Mouse (Mus musculus): ENCODE results near the gene Col7a1. TPM values are rescaled to one million over a fixed set of nuclear protein-coding genes. Genes with fewer than 3 reads are reported as not detected.

Col7a1 gene
- polyA plus RNA-seq, 1 experiment from 2014 or later: 1.1 TPM

DNA sequence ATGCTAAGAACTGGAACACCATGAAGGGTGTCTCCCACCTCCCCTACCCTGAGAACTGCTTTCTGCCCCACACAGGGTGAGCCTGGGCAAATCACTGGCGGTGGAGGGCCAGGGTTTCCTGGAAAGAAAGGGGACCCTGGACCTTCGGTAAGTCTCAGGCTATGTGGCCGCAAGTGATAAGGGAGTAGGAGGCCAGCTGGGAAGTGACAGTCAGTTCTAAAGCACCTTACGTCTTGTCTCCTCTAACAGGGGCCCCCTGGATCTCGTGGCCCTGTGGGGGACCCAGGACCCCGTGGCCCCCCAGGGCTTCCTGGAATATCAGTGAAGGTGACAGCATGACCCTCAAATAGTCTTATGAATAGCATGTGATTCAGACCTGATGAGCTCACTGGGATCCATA is 11.0 kb downstream of the Col7a1 start:
- ATAC-seq: no peak
- Histone ChIP-seq H3K27me3 (replicated peaks; ENCODE audit: control insufficient read depth, insufficient read depth, low read length) (no peaks in the 10 kb centered on the region), H3K4me1 (ENCODE audit: control insufficient read depth, insufficient read depth, low read length) (no peaks in the 10 kb centered on the region), H3K4me3 (ENCODE audit: low read depth, low read length) (no peak overlapping the region), H3K36me3 (ENCODE audit: control insufficient read depth, insufficient read depth, low read length) (no peaks in the 10 kb centered on the region), H3K9me3 (replicated peaks; ENCODE audit: control insufficient read depth, low read length) (no peaks in the 10 kb centered on the region), H3K4me2 (ENCODE audit: low read length) (no peak overlapping the region), H3K27ac (ENCODE audit: low read depth, low read length) (no peak overlapping the region), H3K9ac (ENCODE audit: low read length) (no peak overlapping the region)
- DNase-seq (ENCODE audit: low spot score): no peak
- 80% methylated on average over 6 of the region's 6 CpGs for WGBS

DNA sequence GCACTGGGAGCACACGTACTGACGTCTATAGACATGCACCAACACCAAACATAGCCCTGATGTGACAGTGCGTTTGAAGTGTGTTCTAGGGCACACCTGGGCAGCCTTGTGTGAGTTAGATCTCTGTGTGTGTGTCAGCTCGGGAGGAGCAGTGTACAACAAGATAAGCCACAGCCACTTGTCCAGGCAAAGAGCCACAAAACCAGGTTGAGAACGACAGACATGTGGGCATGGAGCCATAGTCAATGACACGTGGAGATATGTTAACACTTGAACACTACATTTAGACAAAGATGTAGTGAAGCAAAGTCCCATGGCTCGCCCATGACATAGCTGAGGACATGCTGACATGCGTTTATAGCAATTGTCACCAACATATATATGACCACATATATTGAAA is 17.2 kb downstream of the Col7a1 start:
- Histone ChIP-seq H3K9me3 (replicated peaks; ENCODE audit: control insufficient read depth, low read length) (no peaks in the 10 kb centered on the region), H3K4me2 (ENCODE audit: low read length) (no peak overlapping the region), H3K9ac (ENCODE audit: low read length) (no peak overlapping the region), H3K27me3 (replicated peaks; ENCODE audit: control insufficient read depth, insufficient read depth, low read length) (no peaks in the 10 kb centered on the region), H3K27ac (ENCODE audit: low read depth, low read length) (no peak overlapping the region), H3K36me3 (ENCODE audit: control insufficient read depth, insufficient read depth, low read length) (no peaks in the 10 kb centered on the region), H3K4me1 (ENCODE audit: control insufficient read depth, insufficient read depth, low read length) (no peaks in the 10 kb centered on the region), H3K4me3 (ENCODE audit: low read depth, low read length) (no peak overlapping the region)
- no peak for ATAC-seq
- WGBS: 81% methylated on average over 8 of the region's 8 CpGs
- DNase-seq (ENCODE audit: low spot score): no peak

DNA sequence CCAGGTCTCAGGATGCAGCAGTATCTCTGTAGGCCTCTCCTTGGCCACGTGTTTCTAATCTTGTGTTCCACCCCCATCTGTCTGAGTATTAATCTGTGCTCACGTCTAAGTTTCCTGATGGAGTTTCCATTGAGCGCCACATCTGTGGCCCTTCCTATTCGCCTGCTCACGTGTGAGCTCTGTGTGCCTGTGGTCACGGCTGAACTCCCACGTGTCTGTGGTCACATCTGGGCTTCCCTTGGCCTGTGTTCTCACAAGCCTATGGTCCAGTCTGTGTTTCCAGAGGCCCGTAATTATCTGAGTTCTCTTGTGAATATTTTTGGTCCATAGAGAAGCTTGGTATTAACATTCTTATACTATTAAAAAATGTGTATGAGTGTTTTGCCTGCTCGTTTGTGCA is 23.1 kb downstream of the Col7a1 start:
- H3K9me3 ChIP-seq (replicated peaks; ENCODE audit: control insufficient read depth, low read length): no peaks in the 10 kb centered on the region
- ATAC-seq: no peak
- H3K4me3 ChIP-seq (ENCODE audit: low read depth, low read length): no peak overlapping the region
- no peak overlapping the region for H3K9ac ChIP-seq (ENCODE audit: low read length)
- H3K4me2 ChIP-seq (ENCODE audit: low read length): no peak overlapping the region
- WGBS: 82% methylated on average over 9 of the region's 9 CpGs
- H3K27ac ChIP-seq (ENCODE audit: low read depth, low read length): no peak overlapping the region
- H3K27me3 ChIP-seq (replicated peaks; ENCODE audit: control insufficient read depth, insufficient read depth, low read length): no peaks in the 10 kb centered on the region
- no peaks in the 10 kb centered on the region for H3K36me3 ChIP-seq (ENCODE audit: control insufficient read depth, insufficient read depth, low read length)
- no peak for DNase-seq (ENCODE audit: low spot score)
- no peaks in the 10 kb centered on the region for H3K4me1 ChIP-seq (ENCODE audit: control insufficient read depth, insufficient read depth, low read length)

DNA sequence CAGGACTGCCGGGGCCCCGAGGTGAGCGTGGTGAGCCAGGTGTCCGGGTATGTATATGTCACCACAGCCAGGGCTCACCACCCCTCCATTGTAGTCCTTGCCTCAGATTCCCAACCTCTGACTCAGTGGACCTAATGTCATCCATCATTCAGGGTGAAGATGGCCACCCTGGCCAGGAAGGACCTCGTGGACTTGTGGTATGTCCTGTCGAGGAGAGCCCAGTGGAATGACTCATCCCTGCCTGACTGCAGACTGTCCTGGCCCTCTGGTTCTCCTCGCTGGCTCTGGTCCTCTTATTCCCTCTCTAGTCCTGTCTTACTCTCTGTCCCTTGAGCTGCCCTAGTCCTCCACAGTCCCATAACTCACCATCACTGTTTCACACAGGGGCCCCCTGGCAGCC is 24.6 kb downstream of the Col7a1 start:
- no peak overlapping the region for H3K27ac ChIP-seq (ENCODE audit: low read depth, low read length)
- no peaks in the 10 kb centered on the region for H3K36me3 ChIP-seq (ENCODE audit: control insufficient read depth, insufficient read depth, low read length)
- no peak overlapping the region for H3K4me2 ChIP-seq (ENCODE audit: low read length)
- H3K4me1 ChIP-seq (ENCODE audit: control insufficient read depth, insufficient read depth, low read length): no peaks in the 10 kb centered on the region
- DNase-seq (ENCODE audit: low spot score) (no peak), ATAC-seq (no peak)
- no peak overlapping the region for H3K9ac ChIP-seq (ENCODE audit: low read length)
- no peaks in the 10 kb centered on the region for H3K9me3 ChIP-seq (replicated peaks; ENCODE audit: control insufficient read depth, low read length)
- no peak overlapping the region for H3K4me3 ChIP-seq (ENCODE audit: low read depth, low read length)
- no peaks in the 10 kb centered on the region for H3K27me3 ChIP-seq (replicated peaks; ENCODE audit: control insufficient read depth, insufficient read depth, low read length)
- WGBS: 78% methylated on average over 7 of the region's 7 CpGs

DNA sequence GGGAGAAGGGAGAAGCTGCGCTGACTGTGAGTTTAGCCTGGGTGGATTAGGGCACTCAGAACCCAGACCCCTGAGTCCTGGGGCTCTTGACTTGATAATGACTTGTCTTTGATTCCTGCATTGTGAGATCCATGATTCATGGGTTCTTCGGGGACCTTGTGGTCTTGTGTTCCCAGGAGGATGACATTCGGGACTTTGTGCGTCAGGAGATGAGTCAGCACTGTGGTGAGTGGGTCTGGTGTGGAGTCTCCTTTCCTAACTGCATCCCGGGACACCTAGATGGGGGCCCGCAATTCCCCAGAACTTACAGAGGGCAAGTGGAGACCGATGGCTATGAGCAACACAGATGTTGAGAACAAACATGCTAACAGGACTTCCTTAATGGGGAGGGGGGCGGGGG is 29.1 kb downstream of the Col7a1 start:
- H3K9ac ChIP-seq (ENCODE audit: low read length): no peak overlapping the region
- WGBS: 87% methylated on average over 8 of the region's 8 CpGs
- ATAC-seq (no peak), DNase-seq (ENCODE audit: low spot score) (no peak)
- no peak overlapping the region for H3K27ac ChIP-seq (ENCODE audit: low read depth, low read length)
- H3K36me3 ChIP-seq (ENCODE audit: control insufficient read depth, insufficient read depth, low read length): no peaks in the 10 kb centered on the region
- no peak overlapping the region for H3K4me3 ChIP-seq (ENCODE audit: low read depth, low read length)
- H3K9me3 ChIP-seq (replicated peaks; ENCODE audit: control insufficient read depth, low read length): no peaks in the 10 kb centered on the region
- H3K4me1 ChIP-seq (ENCODE audit: control insufficient read depth, insufficient read depth, low read length): no peaks in the 10 kb centered on the region
- H3K27me3 ChIP-seq (replicated peaks; ENCODE audit: control insufficient read depth, insufficient read depth, low read length): no peaks in the 10 kb centered on the region
- H3K4me2 ChIP-seq (ENCODE audit: low read length): no peak overlapping the region

DNA sequence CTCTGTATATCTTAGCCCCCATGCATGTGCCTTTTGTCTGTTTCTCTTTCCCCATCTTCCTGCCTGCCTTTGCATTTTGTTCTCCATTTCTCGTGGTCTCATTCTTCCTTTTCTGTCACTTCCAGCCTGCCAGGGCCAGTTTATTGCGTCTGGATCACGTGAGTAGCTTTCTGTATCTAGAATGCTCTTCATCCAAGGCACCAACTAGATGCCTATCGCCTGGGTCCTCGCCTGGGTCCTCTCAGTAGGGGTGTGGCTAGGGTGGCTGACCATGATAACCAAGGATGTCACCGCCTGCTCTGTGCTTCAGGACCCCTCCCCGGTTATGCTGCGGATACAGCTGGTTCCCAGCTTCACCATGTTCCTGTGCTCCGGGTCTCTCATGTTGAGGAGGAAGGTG is 29.8 kb downstream of the Col7a1 start:
- WGBS: 85% methylated on average over 9 of the region's 9 CpGs
- H3K9me3 ChIP-seq (replicated peaks; ENCODE audit: control insufficient read depth, low read length): no peaks in the 10 kb centered on the region
- ATAC-seq: no peak
- H3K4me2 ChIP-seq (ENCODE audit: low read length): no peak overlapping the region
- no peaks in the 10 kb centered on the region for H3K4me1 ChIP-seq (ENCODE audit: control insufficient read depth, insufficient read depth, low read length)
- no peak for DNase-seq (ENCODE audit: low spot score)
- no peak overlapping the region for H3K4me3 ChIP-seq (ENCODE audit: low read depth, low read length)
- H3K27ac ChIP-seq (ENCODE audit: low read depth, low read length): no peak overlapping the region
- no peaks in the 10 kb centered on the region for H3K27me3 ChIP-seq (replicated peaks; ENCODE audit: control insufficient read depth, insufficient read depth, low read length)
- no peaks in the 10 kb centered on the region for H3K36me3 ChIP-seq (ENCODE audit: control insufficient read depth, insufficient read depth, low read length)
- H3K9ac ChIP-seq (ENCODE audit: low read length): no peak overlapping the region

DNA sequence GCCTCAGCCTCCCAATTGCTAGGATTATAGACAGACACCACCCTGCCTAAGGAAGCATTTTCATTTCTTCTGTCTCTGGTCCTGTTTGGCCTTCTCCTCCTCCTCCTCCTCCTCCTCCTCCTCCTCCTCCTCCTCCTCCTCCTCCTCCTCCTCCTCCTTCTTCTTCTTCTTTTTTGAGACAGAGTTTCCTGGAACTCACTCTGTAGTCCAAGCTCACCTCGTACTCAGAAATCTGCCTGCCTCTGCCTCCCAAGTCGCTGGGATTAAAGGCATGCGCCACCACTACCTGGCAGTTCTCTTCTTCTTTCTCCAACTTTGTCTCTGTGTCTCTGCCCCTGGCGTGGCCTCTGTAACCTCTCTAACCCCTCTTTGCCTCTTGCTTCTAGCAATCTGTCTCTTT is 32.3 kb downstream of the Col7a1 start, which contains the start of gene Ucn2:
TSS of gene Ucn2 (plus strand) at position 301 of the 400 bp plus-strand sequence.
- no peak within 1 kb of the TSS for H3K4me2 ChIP-seq (ENCODE audit: low read length)
- no peaks in the 10 kb centered on the region for H3K4me1 ChIP-seq (ENCODE audit: control insufficient read depth, insufficient read depth, low read length)
- H3K9ac ChIP-seq (ENCODE audit: low read length): no peak within 1 kb of the TSS
- DNase-seq (ENCODE audit: low spot score) (no peak), ATAC-seq (no peak)
- 88% methylated on average over 4 of the region's 4 CpGs for WGBS
- H3K9me3 ChIP-seq (replicated peaks; ENCODE audit: control insufficient read depth, low read length): no peaks in the 10 kb centered on the region
- no peaks in the 10 kb centered on the region for H3K36me3 ChIP-seq (ENCODE audit: control insufficient read depth, insufficient read depth, low read length)
- no peaks in the 10 kb centered on the region for H3K27me3 ChIP-seq (replicated peaks; ENCODE audit: control insufficient read depth, insufficient read depth, low read length)
- no peak within 1 kb of the TSS for H3K27ac ChIP-seq (ENCODE audit: low read depth, low read length)
- H3K4me3 ChIP-seq (ENCODE audit: low read depth, low read length): no peak within 1 kb of the TSS

DNA sequence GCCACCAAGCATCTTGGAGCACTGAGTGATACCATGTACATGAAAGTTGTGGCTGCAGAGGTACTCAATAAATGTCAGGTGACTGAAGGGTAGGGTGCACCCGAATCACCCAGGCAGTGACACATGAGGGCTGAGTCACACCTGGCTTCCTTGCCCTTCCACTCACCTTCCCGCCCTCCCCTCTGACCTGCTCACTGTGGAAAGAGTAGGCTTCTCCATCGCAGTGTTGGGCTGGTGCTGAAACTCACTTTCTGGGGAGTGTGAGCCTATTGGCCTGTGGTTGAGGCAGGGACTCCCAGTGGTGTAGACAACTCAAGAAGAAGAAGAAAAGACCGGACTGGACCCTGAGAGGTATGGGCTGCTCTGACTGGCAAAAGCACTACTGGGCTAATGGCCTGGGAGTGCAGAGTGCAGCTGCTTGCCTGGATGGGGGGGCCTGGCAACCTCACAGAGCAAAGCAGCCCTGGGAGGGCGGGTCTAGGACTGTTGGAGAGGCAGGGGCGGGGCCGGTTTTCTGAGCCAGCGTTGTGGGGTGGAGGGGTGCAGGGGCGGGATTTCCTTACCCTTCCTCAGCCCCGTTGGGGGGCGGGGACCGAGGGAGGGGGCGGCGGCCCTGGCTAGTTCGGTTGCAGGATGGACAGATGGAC is 34.4 kb downstream of the Col7a1 start:
- Histone ChIP-seq H3K36me3 (ENCODE audit: control insufficient read depth, insufficient read depth, low read length) (no peaks in the 10 kb centered on the region), H3K27ac (ENCODE audit: low read depth, low read length) (no peak overlapping the region), H3K9me3 (replicated peaks; ENCODE audit: control insufficient read depth, low read length) (no peaks in the 10 kb centered on the region), H3K27me3 (replicated peaks; ENCODE audit: control insufficient read depth, insufficient read depth, low read length) (no peaks in the 10 kb centered on the region), H3K4me3 (ENCODE audit: low read depth, low read length) (no peak overlapping the region), H3K9ac (ENCODE audit: low read length) (no peak overlapping the region), H3K4me1 (ENCODE audit: control insufficient read depth, insufficient read depth, low read length) (peaks cover 9% of the 10 kb centered on the region), H3K4me2 (ENCODE audit: low read length) (peak overlapping the region; percentile 12; the same call in 1 of the 2 replicates)
- 21% methylated on average over 15 of the region's 15 CpGs for WGBS
- ATAC-seq (no peak), DNase-seq (ENCODE audit: low spot score) (no peak)

DNA sequence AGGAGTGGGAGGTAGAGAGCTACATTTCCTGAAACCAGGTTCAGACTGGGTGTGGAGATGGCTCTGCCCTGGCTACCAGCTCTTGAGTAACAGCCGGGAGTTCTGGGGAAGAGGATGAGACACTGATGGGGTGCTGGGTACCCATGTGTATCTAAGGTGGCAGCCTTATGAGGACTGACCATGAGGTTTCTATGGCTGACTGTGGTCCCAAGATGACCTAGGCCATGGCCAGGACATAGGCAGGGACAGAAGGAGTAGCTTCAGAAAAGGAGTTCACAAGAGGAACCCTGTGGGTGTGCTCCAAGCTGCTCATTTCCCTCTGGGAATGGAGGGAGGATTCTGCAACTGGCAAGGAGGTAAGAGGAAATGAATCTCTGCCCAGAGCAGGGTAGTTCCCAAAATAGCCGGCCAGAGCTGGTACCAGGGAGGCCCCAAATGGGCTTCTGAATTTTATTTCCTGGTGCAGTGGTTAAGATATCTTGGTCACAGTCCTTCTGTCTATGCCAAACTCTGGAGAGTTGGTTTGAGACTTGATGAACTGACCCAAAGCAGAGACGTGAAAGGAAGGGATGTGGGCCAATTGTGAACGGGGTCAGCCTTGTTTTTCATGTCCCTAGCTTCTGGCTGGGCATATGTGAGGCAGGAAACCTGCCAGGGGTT is 36.5 kb downstream of the Col7a1 start:
- Histone ChIP-seq H3K4me3 (ENCODE audit: low read depth, low read length) (no peak overlapping the region), H3K36me3 (ENCODE audit: control insufficient read depth, insufficient read depth, low read length) (no peaks in the 10 kb centered on the region), H3K9me3 (replicated peaks; ENCODE audit: control insufficient read depth, low read length) (no peaks in the 10 kb centered on the region), H3K4me1 (ENCODE audit: control insufficient read depth, insufficient read depth, low read length) (peaks cover 9% of the 10 kb centered on the region), H3K4me2 (ENCODE audit: low read length) (no peak overlapping the region), H3K27me3 (replicated peaks; ENCODE audit: control insufficient read depth, insufficient read depth, low read length) (no peaks in the 10 kb centered on the region), H3K9ac (ENCODE audit: low read length) (no peak overlapping the region), H3K27ac (ENCODE audit: low read depth, low read length) (no peak overlapping the region)
- ATAC-seq (no peak), DNase-seq (ENCODE audit: low spot score) (no peak)
- WGBS: 81% methylated on average over 4 of the region's 4 CpGs

Measured in forebrain, embryonic 14.5 days (tissue).